Mouse (Mus musculus): Measurements from ENCODE around the gene Ing4.

DNA sequence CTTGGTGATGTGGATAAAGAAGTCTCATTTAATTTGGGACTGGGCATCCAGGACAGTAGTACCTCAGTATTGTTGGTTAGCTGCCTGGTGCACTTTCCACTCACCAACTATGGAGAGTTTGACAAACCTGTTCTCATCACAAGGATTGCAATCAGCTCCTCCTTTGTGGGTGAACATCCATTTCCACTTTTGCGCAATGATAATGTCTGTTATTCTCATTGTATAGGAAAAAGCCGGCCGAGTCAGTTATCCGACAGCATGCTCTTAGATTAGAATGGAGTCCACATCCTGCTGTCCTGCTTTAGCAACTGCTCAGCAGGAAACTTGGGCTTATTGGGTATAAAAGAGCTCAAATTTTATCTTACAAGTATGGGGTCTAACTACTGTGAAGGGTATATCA lies 894 bp upstream of the Ing4 start:
- TF ChIP-seq POLR2A (IDR thresholded peaks at IDR 0.05; ENCODE audit: low read depth, low read length) (no peak), CTCF (conservative IDR thresholded peaks at IDR 0.05; ENCODE audit: insufficient read depth, insufficient read length, low read depth, low read length) (no peak)

Data from kidney, adult 2 months (tissue).